Mouse (Mus musculus): ENCODE results near the gene Nxf7.
A peak's percentile ranks its signal among the peaks of the same experiment; 100 is the strongest.
"Not testable (repeated sequence)": the region's sequence is repeated elsewhere in the genome, so short reads cannot be mapped to it uniquely, and the experiment has no call there.

Nxf7 gene

GRCm38 (mm10) chrX:135598677-135599076 is at the start of gene Nxf7:
Gene Nxf7, minus strand, starts transcription at chrX:135598777.
- DNase-seq = no peak

- DNase-seq = no peak
Observed at GRCm38 (mm10) chrX:135627605-135628004, 29.0 kb upstream of the Nxf7 start, which contains the start of gene Prame. Gene Prame, minus strand, starts transcription at chrX:135627705.

- peak; percentile 41 for DNase-seq
Observed at GRCm38 (mm10) chrX:135601298-135602029, 2.9 kb upstream of the Nxf7 start.

GRCm38 (mm10) chrX:135598096-135598495 is 481 bp downstream of the Nxf7 start:
- DNase-seq = no peak

- no peak for DNase-seq
Observed at GRCm38 (mm10) chrX:135576412-135576811, 22.2 kb downstream of the Nxf7 start.

GRCm38 (mm10) chrX:135574958-135575628 is 23.5 kb downstream of the Nxf7 start:
- not testable (repeated sequence) for DNase-seq

GRCm38 (mm10) chrX:135574261-135574957 is 24.2 kb downstream of the Nxf7 start:
- DNase-seq = peak; percentile 29

- peak; percentile 81 for DNase-seq
Observed at GRCm38 (mm10) chrX:135569467-135569866, 29.1 kb downstream of the Nxf7 start.

GRCm38 (mm10) chrX:135564934-135565333 is 33.6 kb downstream of the Nxf7 start:
- peak; percentile 7 for DNase-seq

- DNase-seq = peak; percentile 9
Observed at GRCm38 (mm10) chrX:135562841-135563240, 35.7 kb downstream of the Nxf7 start.

- peak; percentile 7 for DNase-seq
Observed at GRCm38 (mm10) chrX:135561693-135562092, 36.9 kb downstream of the Nxf7 start.

GRCm38 (mm10) chrX:135560933-135561332 is 37.6 kb downstream of the Nxf7 start:
- DNase-seq = peak; percentile 53

- DNase-seq = peak; percentile 49
Observed at GRCm38 (mm10) chrX:135559665-135560064, 38.9 kb downstream of the Nxf7 start.

Data from lung, postnatal 10 days (tissue).